Mouse (Mus musculus): Measurements from ENCODE around the gene Supt5.

DNA sequence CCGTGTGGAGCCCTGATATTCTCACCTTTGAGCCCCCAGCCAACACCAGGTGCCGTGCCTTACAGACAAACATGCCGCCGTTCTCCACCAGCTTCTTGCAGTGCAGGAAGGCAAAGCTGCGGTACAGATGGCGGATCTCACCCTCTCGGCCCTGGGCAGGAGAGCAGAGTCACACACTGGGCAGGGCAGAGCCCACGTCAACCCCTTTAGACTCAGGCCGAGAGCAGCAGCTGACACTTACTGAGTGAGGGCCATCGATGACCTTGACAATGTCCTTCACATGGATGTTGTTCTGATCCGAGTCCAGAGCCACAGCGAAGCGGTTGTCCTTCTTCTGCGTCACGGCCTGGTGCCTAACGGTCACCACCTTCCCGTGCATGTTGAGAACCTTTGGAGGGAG lies 19.8 kb downstream of the Supt5 start:
- TF ChIP-seq CTCF (IDR thresholded peaks at IDR 0.05; ENCODE audit: low read depth) (no peak), EP300 (IDR thresholded peaks at IDR 0.05; ENCODE audit: low read depth) (no peak)
